In the genomic region with DNA sequence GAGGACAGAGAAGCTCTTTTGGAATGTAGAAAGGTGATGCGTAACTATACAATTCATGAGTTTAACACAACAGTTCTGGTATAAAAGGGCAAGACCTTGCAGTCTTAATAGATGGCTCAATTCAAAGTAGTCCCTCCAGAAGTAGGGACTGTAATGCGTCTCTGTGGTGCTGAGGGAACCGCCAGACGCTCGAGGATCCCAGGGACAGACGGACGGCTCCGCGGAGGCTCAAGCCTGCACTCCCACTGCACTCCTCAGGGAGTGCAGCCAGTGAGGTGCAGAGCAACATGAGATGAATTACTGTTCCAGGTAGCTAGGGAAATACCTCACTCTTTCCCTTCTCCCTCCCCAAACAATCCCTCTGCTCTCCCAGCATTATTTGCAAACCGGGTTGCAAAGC, we compare ENCODE assay signal across 25 mouse cellular contexts. TPM values are rescaled to one million over a fixed set of nuclear protein-coding genes. Genes with fewer than 3 reads are reported as not detected.
DNase-seq lines count a peak whose midpoint lies in the region; ATAC-seq and TF ChIP-seq lines count a peak whose summit lies in the region.
"Had no signal": no experiment of that assay in that cellular context is flagged by ENCODE, and none has a peak within 500 bp of the region (broad histone marks: within the 10 kb centered on the region; RNA-seq: fewer than 3 reads in every experiment).

No protein-coding gene starts in this region.

- no peak for TF ChIP-seq CTCF in kidney, adult 2 months (conservative IDR thresholded peaks at IDR 0.05; ENCODE audit: insufficient read depth, insufficient read length, low read depth, low read length)

- 50% methylated on average over 10 of the region's 10 CpGs for WGBS in kidney, embryonic 15.5 days
- WGBS in kidney, adult 2 months = 60% methylated on average over 10 of the region's 10 CpGs
- 56% methylated on average over 10 of the region's 10 CpGs for WGBS in lung, embryonic 16.5 days

- H3K4me2 ChIP-seq in kidney, embryonic 15.5 days = 0 out of 2 replicates have a peak overlapping the region, but pooled peaks have one; percentile 19
- H3K4me2 ChIP-seq in lung, embryonic 16.5 days (ENCODE audit: low read depth, low read length) = peak overlapping the region; percentile 26; the same call in 1 of the 2 replicates
- H3K4me2 ChIP-seq: embryonic facial prominence, embryonic 13.5 days; forebrain, embryonic 15.5 days; heart, embryonic 12.5 days; hindbrain, embryonic 14.5 days; midbrain, embryonic 13.5 days had no signal

- H3K36me3 ChIP-seq in kidney, embryonic 15.5 days = peaks cover 31% of the 10 kb centered on the region
- no peaks in the 10 kb centered on the region for H3K36me3 ChIP-seq in kidney, adult 2 months (ENCODE audit: control insufficient read depth, insufficient read depth, low read length)
- H3K36me3 ChIP-seq in lung, embryonic 16.5 days (ENCODE audit: control insufficient read depth, insufficient read depth, low read length) = peaks cover 5% of the 10 kb centered on the region

- peaks cover 4% of the 10 kb centered on the region; the same call in 1 of the 2 replicates for H3K4me1 ChIP-seq in kidney, embryonic 15.5 days
- no peaks in the 10 kb centered on the region for H3K4me1 ChIP-seq in kidney, adult 2 months (ENCODE audit: control insufficient read depth, insufficient read depth, low read length)
- no peaks in the 10 kb centered on the region for H3K4me1 ChIP-seq in lung, embryonic 16.5 days (replicated peaks; ENCODE audit: control insufficient read depth, insufficient read depth, low read length)
- H3K4me1 ChIP-seq: embryonic facial prominence, embryonic 13.5 days; forebrain, embryonic 10.5 days; forebrain, embryonic 15.5 days; heart, embryonic 12.5 days; midbrain, embryonic 13.5 days had no signal

- H3K9ac ChIP-seq in kidney, embryonic 15.5 days = no peak overlapping the region
- H3K9ac ChIP-seq in lung, embryonic 16.5 days (ENCODE audit: low read length) = no peak overlapping the region
- H3K9ac ChIP-seq: embryonic facial prominence, embryonic 13.5 days; forebrain, embryonic 15.5 days; heart, embryonic 12.5 days; hindbrain, embryonic 14.5 days; liver, embryonic 14.5 days; midbrain, embryonic 13.5 days had no signal

- no peak for DNase-seq in kidney, adult 2 months
- no peak for DNase-seq in lung, adult 18-20 months
- DNase-seq in ES-CJ7 (ENCODE audit: low read depth, low spot score) = peak; percentile 40
- DNase-seq: adrenal gland, postnatal 36 days; B cell, adult 2 months; cerebellum, adult 18-20 months; cerebellum, postnatal 14 days; heart, adult 2 months; heart, postnatal 4 days; kidney, adult 11 months; kidney, postnatal 36 days; layer of hippocampus, postnatal 36 days; liver had no signal

- H3K4me3 ChIP-seq in kidney, embryonic 15.5 days (replicated peaks) = no peak overlapping the region
- H3K4me3 ChIP-seq in kidney, adult 2 months (ENCODE audit: insufficient read depth, low read depth, low read length) = no peak overlapping the region
- H3K4me3 ChIP-seq in lung, embryonic 16.5 days (ENCODE audit: low read length) = peak overlapping the region; percentile 6; the same call in 1 of the 2 replicates
- H3K4me3 ChIP-seq: embryonic facial prominence, embryonic 13.5 days; forebrain, embryonic 10.5 days; forebrain, embryonic 15.5 days; heart, adult 2 months; heart, embryonic 12.5 days; megakaryocyte, embryonic 14.5 days; midbrain, embryonic 13.5 days had no signal

- no peaks in the 10 kb centered on the region for H3K9me3 ChIP-seq in kidney, embryonic 15.5 days (replicated peaks)
- H3K9me3 ChIP-seq in lung, embryonic 16.5 days (ENCODE audit: control insufficient read depth, low read length) = no peaks in the 10 kb centered on the region
- H3K9me3 ChIP-seq: embryonic facial prominence, embryonic 13.5 days; forebrain, embryonic 10.5 days; forebrain, embryonic 15.5 days; heart, embryonic 12.5 days; megakaryocyte, embryonic 14.5 days; midbrain, embryonic 13.5 days had no signal

- no peaks in the 10 kb centered on the region for H3K27me3 ChIP-seq in kidney, embryonic 15.5 days
- H3K27me3 ChIP-seq in kidney, adult 2 months (replicated peaks; ENCODE audit: control insufficient read depth, insufficient read depth, low read length) = no peaks in the 10 kb centered on the region
- no peaks in the 10 kb centered on the region for H3K27me3 ChIP-seq in lung, embryonic 16.5 days (ENCODE audit: control insufficient read depth, insufficient read depth, low read depth, low read length)
- H3K27me3 ChIP-seq: embryonic facial prominence, embryonic 13.5 days; forebrain, embryonic 15.5 days; heart, embryonic 12.5 days; megakaryocyte, embryonic 14.5 days; midbrain, embryonic 13.5 days; Patski had no signal

- H3K27ac ChIP-seq in kidney, embryonic 15.5 days = no peak overlapping the region
- H3K27ac ChIP-seq in kidney, adult 2 months (ENCODE audit: insufficient read depth, low read depth, low read length) = no peak overlapping the region
- H3K27ac ChIP-seq in lung, embryonic 16.5 days (ENCODE audit: low read length) = no peak overlapping the region
- H3K27ac ChIP-seq: embryonic facial prominence, embryonic 13.5 days; forebrain, embryonic 10.5 days; forebrain, embryonic 15.5 days; heart, adult 2 months; hindbrain, embryonic 14.5 days; liver, embryonic 14.5 days; midbrain, embryonic 13.5 days had no signal

- TF ChIP-seq POLR2A in kidney, adult 2 months (IDR thresholded peaks at IDR 0.05; ENCODE audit: low read depth, low read length) = no peak

- ATAC-seq in kidney, embryonic 15.5 days (replicated peaks; ENCODE audit: low FRiP score) = 0 out of 2 replicates have a peak, but pooled peaks have one; percentile 40
- ATAC-seq in lung, embryonic 16.5 days (ENCODE audit: low read depth) = peak; percentile 61
- ATAC-seq in megakaryocyte progenitor cell, adult 5-6 weeks (replicated peaks; ENCODE audit: poor library complexity) = no peak
- ATAC-seq: forebrain, embryonic 15.5 days; midbrain, embryonic 13.5 days; Patski had no signal

RNA-seq across cellular contexts. Expression of a gene that starts 22.3 kb away (rescaled TPM):
- 107 and 113 TPM in 2 replicates for polyA plus RNA-seq in kidney, embryonic 15.5 days (2015; fragmentation: Nextera tagmentation; extraction: Ambion mirVana)
- 3.9 and 6.5 TPM in 2 replicates for polyA plus RNA-seq in kidney, adult 2 months (2012; rRNA removed)
- 91.2 and 110 TPM in 2 replicates for polyA plus RNA-seq in lung, embryonic 16.5 days (2015; fragmentation: Nextera tagmentation; extraction: Ambion mirVana)
- total RNA-seq in megakaryocyte progenitor cell, adult 5-6 weeks (2015) = 171 and 186 TPM in 2 replicates
- total RNA-seq in megakaryocyte progenitor cell, adult 5-6 weeks (2017) = 124 and 138 TPM in 2 replicates

Comparison
In these comparisons a context has a peak if more than half of its experiments do, and no peak if none do; other contexts are left out.
1. RNA of a gene that starts 22.3 kb away (polyA plus RNA-seq): 91.2 to 110 TPM in lung, embryonic 16.5 days and 107 to 113 TPM in kidney, embryonic 15.5 days; 3.9 to 6.5 TPM in kidney, adult 2 months; every median in the first group is over 10 times any median in the second.